Mouse (Mus musculus) small intestine, adult 2 months (tissue): ENCODE results near the gene Samd4.

ENCODE experiments used
- CTCF ChIP-seq: fragments of 200-500 bp; IDR thresholded peaks from 2 replicates; pipeline ENCODE4 v1.5.1; 2012; ENCODE audit warnings: low read depth, mild to moderate bottlenecking, control low read depth, inconsistent platforms, low read length, moderate library complexity, mixed read lengths; ENCODE audit not compliant: insufficient replicate concordance, insufficient read length; ENCODE audit errors: extremely low read depth
- POLR2A ChIP-seq: fragments of 200-500 bp; IDR thresholded peaks from 2 replicates; pipeline ENCODE4 v1.6.1; 2012; ENCODE audit warnings: low read depth, mild to moderate bottlenecking, control low read depth, inconsistent platforms, low read length, moderate library complexity

DNA sequence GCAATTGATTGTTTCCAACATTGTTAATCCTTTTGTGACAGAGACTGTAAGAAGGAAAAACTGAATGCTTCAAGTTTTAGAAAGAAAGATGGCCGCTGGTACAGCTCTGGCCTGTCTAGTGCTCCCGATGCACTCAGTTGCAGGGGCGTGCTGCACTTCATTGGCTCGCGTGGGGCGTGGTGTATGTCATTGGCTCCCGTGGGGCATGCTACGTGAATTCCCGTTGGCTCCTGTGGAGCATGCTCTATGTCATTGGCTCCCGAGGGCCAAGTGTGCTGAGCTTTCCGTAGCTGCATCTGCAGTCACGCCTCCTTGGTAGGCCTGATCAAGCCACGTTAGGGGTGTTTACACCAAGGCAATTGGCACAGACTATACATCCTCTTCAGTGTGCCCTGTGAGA lies 49.5 kb downstream of the Samd4 start:
- TF ChIP-seq CTCF, result no peak
- TF ChIP-seq POLR2A, result no peak
